Mouse (Mus musculus) embryo, embryonic 11 days (tissue): Measurements from ENCODE around the gene Pitpnm3.
"Not testable (repeated sequence)": the region's sequence is repeated elsewhere in the genome, so short reads cannot be mapped to it uniquely, and the experiment has no call there.

Experiments
- DNase-seq: peaks from one replicate; pipeline ENCODE4 v3.0.0-alpha.2; 2015

The Pitpnm3 gene

DNA sequence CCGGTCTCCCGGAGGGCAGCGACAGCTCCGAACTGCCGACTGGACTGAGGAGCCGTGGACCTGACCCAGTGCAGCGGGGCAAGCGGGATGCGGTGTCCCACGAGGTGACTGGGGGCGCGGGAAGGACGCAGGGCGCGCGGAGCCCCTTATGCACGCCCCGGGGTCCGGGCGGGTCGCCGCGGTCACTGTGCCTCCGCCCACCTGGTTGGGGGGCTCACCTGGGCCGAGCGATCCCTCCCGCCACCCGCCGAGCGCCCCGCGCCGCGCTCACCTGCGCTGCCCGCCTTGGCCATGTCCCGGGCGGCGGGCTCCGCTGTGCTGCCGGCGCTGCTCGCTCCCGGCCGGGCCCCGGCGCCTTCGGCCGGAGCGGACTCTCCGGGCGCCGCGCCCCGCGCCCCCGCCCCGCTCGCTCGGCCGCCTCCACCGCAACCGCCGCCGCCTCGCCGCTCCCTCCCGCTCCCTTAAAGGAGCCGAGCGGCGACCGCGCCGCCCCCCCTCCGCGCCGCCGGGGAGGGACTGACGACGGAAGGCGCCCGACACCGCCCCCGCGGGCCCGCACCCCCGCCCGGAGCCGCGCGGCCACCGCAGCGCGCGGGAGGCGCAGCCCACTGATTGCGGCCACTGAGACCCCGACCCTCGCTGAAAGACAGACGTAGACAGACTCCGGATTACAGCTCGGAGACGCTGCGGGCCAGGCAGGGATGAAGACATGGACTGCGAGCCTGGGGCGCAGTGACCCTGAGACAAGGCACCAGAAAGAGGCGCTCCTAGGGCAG, at the start of gene Pitpnm3:
Gene Pitpnm3 (minus strand): TSS at position 396 of the 776 bp plus-strand sequence.
- DNase-seq = peak; percentile 43

DNA sequence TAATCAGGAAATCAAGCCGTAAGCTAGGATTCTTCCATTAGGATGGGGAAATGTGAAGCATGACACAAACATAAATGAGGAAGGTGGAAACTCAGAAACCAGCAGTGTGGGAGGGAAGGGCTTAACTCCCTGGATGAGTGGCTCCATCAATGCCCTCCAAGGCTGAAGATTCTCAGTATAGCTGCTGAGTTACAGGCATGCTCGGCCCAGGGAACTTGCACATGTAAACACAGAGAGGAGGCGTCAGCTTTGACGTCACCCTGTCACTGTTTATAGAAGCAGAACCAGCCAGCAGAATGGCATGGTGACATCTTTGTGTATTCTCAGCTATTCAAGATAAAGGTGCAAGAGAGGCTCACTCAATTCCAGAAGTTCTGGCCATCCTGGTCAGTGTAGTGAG, 48.7 kb upstream of the Pitpnm3 start:
- no peak for DNase-seq

DNA sequence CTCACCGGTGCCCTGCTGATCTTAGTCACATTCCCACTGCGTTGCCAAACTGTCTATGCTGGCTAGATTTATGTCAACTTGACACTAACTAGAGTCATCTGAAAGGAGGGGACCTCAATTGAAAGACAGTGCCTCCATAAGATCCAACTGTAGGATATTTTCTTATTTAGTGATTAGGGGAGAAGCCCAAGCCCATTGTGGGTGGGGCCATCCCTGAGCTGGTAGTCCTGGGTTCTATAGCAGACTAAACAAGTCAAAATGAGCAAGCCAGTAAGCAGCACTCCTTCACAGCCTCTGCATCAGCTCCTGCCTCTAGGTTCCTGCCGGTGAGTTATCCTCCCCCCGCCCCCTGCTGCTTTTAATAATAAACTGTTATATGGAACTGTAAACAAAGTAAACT, 45.6 kb upstream of the Pitpnm3 start:
- no peak for DNase-seq

DNA sequence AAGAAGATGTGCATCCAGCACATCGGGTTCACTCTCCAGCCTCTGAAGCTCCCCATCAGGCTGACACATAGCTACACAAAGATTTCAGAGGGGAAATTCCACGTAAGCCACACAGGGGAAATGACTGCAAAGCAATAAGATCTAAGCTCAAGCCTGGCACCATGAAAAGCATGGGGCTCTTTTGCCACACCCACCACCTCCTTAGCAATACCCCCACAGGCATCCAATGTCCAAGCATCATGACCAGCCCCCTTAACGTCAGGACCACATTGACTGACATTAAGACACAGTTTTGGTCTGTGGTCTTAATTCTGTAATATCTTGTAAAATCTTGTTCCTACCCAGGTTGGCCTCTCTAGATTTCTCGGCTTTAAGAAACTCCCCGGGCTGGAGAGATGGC, 45.0 kb upstream of the Pitpnm3 start:
- DNase-seq = no peak

DNA sequence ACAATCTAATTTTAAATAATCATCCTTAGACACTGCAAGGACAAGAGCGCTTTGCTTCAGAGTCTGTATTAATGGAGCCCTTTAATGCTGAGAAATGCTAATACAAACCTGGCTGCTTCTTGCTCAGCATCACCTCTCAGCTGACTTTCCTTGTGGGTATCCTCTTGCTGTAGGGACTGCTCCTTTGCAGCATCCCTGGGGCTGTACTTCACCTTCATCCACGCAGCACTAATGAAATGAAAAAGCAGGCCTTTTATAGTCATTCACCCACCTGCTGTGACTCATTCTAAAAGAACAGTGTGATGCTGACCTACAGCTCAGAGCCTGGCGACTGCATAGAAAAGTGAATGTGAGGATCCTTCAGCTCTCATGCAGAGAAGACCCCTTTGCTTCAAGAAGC, 41.0 kb upstream of the Pitpnm3 start:
- DNase-seq = peak; percentile 41

DNA sequence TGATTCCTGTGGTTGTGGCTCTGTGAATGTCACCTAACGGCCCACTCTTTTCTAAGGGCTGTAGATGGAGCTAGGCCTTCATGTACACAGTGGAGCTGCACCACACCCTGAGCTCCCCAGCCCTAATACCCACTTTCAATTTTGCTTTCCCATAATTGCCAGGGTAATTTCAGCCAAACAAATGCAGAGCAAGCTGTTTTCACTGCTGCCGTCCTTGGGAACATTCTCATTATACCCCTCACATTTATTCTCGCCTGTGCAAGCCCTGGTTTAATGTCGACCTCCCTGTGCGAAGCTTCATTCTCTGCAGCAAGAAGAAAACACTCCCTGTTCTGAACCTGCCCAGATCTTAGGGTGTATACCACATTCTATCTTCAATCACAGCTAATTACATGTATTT, 40.4 kb upstream of the Pitpnm3 start:
- DNase-seq = no peak

DNA sequence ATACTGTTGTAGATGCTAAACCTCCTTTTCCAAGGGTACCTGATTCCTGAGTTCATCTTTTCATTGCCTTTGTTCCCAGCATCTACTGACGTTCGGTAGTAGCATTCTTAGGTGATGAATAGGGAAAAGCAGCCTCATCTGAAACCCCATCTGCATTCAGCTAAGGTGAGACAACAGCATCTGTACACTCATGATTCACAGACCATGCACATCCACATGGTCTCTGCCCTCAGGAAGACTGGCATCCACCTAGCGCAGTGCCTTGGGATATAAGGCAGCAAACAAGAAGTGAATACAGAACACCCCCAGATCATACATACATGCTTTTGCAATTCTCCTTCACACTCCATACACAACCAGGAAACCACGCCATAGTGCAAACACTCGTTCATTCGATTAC, 39.1 kb upstream of the Pitpnm3 start:
- no peak for DNase-seq

DNA sequence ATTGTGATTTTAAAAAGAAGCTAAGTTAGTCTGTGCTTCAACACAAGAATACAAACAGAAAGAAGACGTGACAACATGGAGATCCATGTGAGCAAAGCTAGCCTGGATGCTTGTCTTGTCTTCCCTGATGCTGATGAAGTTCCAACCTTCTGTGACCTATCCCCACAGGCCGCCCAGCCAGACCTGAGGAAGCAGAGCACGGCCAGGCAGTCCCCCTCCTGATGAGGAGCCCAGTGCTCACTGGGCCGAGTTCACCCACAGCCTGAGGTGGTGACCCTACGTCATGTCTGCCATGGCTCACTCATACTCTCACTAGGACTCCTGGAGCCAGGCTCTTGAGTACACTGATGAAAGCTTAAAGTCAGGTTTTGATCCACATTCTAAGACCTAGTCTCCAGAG, 37.9 kb upstream of the Pitpnm3 start:
- no peak for DNase-seq

DNA sequence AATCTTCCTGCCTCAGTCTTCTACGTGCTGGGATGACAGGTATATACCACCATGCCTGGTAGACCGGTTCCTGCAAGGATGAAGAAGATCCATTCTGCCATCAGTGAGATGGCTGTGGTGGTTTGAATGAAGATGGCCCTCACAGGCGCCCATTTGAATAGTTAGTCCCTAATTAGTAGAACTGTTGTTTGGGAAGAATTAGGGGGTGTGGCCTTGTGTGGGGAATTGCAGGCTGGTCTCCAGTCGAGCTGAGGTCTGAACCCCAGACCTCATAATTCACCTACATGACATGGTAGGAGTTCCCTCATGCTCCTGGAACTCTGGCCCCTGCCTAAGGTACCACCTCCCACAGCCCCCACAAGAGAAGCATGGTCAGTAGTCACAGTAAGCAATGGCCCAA, 36.3 kb upstream of the Pitpnm3 start:
- DNase-seq = not testable (repeated sequence)

DNA sequence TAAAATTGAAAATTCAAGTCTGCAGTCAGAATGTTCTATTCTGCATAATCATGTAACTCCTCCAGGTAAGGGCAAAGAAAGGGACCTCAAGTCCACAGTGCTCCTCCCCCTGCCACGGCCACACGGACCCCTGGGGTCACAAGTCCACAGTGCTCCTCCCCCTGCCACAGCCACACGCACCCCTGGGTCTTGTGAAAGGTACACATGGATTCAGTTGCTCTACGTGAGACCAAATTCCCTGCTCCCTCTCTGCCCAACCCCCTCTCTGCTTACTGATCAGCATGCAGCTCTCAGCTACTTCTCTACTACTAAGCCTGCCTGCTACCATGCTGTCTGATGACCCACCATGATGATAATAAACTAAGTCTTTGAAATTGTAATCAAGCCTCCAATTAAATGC, 34.3 kb upstream of the Pitpnm3 start:
- no peak for DNase-seq

DNA sequence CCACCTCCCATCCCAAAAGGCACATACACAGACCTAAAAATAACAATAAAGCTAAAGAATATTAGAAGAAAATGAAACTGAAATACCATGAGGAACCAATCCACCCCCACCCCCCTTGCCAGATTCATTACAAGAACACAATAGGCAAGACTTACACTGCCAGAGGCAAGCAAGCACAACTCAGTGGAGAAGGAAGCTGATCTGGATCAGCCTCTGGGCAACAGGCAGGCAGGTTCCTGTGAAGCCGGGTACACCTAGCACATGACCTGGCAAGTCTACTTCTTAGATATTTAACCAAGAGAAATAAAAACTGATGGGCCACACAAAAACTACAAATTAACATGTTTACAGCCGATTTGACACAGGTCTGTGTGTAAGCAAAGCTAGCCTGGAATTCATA, 27.6 kb upstream of the Pitpnm3 start:
- DNase-seq = no peak

DNA sequence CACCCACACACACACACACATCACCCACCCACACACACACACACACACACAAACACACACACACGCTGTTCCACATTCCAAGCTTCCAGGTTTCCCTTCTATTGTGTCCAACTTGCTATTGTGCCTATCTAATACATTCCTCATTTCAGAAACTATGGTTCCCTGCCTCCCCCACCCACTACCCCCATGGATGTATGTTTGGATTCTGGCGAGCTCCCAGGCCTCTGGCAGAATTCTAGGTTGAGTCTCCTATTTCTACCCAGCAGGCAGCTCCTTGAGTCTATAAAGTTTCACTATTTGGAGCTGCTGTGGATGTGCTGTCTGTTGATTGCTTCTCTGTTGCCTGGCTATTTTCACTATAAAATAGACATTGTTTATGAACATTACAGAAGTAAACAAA, 21.0 kb upstream of the Pitpnm3 start:
- DNase-seq = no peak

DNA sequence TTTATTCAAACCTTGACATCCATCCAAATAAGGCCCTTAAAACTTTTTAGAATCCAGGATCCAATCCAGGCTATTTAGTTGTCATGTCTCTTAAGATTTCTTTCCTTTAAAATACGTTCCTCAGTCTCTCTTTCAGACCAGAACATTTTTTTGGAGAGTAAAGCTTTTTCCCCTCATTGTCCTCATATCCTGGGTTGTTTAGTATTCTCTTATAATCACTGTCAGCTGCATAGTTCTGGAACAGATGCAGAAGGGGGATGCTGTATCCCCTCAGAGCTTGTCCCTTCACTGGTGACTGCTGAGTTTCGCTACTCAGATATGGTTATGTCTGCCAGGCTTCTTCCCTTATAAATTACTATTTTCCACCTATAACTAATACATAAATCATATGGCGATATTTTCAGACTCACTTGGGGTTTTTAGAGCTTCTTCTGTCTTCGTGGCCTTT, 20.4 kb upstream of the Pitpnm3 start:
- DNase-seq = no peak

DNA sequence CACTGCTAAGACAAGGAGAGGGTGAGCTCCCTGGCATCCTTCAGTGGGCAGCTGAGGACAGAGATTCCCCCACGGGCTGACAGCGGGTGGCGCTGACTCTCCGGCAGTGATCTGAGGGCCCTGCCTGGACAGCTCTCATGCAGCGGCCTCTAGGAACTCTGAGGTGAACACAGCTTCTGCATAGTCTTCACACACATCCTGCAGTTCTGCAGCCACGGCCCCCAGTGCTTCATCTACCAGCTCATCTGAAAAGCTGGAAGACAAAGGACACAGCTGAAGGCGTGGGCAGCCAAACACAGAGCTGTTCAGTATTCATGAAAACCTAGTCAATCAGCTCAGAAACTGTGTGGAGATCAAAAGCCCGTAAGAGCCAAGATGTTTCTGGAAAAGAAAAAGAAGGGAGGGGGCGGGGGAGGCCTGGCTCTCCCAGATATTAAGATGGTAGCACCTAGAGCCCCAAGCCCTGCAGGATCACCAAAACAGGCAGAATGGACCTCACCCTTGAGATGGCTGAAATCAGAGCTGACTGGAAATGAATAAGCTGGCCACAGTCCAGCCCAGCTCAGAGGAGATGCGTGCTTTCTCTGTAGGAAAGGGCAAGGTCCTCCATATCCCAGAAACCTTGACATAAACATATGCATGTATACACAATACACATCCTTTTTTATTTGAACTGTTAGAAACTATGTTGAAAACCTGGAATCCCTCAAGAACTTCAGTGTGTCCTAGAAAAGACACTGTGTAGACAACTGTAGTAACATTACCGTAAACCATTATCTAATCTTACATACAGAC, 19.8 kb upstream of the Pitpnm3 start:
- DNase-seq = no peak

DNA sequence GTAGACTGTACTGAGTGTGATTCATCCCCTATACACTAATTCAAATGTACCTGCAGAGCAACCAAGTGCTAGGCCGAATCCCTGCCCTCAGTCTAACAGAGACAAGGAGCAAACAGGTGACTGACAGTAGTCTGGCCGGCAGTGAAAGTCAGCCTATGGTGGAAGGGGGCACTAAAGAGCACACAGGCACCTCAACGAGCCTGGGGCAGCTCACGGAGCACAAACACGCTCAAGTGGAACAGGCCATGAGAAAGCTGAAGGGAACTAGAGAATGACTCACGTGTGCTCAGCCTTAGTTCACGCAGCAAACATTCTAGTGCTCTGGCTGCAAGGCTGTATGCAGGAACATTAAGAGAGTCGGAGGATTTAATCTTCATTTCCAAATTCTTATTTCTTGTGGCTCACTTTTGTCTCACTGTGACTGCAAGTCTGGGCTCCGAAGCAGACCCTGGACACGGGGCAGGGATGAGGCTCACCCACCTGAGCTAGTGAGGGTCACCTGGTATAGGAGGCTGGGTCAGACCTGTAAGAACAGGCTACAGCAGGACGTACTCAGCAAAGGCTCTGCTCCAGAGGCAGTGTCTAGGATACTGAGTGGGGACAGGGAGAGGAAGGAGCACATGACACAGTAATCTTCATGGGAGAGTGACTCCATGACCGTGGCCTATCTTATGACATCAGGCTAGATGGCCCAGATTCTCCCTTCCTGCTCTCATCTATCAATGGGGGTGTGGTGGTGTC, 17.7 kb upstream of the Pitpnm3 start:
- DNase-seq = no peak

DNA sequence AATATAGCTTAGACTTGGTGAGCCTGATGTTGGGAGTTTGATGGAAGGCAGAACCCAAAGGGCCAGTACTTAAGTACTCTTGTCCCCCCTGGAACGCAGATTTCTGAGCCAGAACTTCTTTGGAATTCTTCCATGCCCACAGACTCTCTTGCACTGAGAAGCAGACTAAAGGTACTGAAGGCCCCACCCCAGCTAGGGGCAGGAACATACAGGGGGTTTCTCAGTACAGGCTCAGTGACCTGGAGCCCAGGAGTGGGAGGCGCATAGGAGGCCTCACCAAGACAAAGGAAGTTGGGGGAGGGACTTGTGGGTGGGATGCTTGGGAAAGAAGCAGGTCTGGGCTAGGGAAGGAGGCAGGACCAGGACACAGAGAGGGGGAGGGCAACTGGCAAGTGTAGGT, 15.5 kb upstream of the Pitpnm3 start:
- DNase-seq = no peak

DNA sequence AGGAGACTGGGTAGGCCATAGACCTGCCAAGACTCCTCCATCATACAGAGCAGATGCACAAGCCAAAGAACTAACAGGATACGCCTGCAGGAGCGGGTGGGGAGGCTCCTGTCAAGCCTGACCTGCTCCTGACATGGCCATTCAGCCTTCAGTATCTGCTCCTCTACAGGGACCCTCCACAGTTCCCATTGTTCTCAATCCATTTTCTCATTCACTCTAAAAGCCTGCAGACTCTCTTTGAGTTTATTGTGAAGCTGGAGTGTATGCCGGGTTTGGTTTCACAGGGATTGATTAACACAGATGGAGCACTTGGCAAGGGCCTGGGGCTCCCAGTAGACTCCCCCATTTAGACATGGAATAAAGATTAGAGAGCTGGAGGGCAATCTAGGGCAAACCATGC, 12.3 kb upstream of the Pitpnm3 start:
- no peak for DNase-seq

DNA sequence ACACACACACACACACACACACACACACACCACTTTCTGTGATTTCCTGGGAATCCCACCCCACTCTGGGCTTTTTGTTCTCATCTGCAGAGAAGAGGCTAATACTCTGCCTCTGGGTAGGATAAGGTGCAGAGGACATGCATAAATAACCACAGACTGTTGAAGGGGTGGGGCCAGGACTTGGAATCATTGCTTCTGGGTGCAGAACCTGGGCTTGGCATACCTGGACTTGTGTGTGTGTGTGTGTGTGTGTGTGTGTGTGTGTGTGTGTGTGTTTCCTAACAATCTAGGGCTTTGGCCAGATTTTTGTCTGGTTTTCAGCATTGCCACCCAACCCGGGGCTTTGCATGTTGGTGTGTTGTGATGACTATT, 10.3 kb upstream of the Pitpnm3 start:
- DNase-seq = no peak

DNA sequence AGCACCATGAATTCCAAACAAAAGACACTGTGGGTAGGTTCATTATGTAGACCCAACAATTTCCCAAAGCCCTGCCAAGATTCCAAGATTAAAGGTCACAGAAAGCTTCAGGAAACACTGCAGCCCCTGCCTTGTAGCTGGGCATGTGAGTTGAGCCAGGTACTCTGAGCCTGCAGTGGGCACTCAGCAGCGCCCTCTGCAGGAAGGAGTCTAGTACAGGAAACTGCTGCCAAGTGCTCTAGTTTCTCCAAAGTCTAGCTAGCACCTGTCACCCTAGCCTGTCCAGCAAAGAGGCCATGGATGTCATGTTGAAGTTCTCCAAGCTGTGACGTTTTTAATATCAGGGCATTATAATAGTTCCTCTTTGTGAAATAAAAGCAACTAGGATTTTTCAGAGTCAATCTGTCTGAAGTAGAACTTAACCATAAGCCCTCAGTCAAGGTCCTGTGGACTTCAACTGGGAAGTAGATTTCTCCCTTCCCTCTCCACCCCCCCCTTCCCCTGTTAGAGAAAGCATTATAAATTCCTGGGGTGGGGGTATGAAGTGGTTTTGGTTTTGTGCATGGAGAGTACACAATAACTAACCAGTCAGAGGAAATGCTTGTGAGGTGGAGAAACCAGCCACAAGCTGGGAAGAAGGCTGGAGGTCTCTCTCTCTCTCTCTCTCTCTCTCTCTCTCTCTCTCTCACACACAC, 9.8 kb upstream of the Pitpnm3 start:
- peak; percentile 68 for DNase-seq

DNA sequence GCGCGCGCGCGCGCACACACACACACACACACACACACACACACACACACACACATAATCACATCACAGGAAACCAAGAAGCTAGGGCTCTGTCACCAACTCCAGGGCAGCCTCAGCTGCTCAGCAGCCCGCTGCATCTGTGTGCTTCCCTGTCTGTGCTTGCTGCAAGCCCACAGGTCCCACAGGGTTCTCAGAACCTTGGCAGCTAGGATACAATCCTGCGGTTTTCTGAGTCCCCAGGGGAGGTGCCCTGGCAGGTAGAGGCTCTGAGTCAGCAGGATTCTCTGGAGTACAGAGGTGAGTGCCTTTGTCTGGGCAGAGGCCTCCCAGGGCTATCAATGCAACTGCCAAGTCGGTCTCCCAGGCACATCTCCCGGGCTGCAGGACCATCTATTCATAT, 7.3 kb upstream of the Pitpnm3 start:
- DNase-seq = no peak

DNA sequence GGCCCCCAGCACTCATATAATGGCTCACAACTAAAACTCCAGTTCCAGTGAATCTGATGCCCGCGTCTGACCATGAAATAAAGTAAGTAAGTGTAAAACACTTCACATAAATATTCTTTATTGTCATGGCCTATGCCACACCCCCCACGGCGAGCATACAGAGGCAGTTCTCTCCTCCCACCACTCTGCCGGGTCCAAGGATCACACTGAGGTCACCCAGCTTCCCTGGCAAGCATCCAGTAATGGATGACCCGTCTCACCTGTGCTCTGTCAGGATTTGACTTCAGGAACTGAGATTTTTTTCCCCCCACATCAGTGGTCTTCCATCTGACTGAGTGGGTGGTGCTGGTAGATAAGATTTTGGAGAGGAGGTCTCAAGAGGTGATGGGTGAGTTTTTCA, 4.6 kb upstream of the Pitpnm3 start:
- DNase-seq = no peak

DNA sequence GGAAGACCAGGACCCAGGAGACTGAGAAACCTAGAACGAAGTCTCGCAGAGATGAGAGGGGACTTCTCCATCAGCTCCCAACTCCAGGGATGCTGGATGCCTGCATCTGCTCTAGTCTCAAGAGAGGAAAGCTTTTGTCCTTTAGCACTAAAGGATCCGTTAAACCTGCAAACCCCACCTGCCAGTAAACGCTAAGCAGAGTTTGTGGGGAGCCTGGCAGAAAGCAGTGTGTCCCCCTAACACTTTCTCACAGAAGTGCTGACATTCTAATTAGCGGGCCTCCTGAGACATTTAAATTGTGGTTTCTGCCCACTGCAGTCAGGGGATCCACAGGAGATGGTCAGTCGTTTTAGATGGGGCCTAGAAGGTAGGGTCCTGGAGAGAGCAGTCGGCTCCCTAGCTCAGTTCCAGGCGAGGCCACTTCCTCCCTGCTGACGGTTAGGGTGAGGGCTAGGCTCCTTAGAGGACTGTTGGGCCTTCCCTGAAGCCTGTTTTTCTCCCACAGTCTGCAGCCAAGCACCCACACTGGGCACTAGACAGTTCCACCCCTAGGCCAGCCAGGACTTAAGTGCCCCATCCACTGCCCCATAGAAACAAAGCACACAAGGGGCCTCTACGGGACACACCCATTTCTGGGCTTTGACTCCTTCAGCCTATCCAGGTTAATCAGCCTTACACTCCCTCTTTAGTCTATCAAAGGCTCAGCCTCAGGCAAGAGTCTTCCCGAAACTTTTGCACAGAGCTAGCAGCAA, 829 bp upstream of the Pitpnm3 start:
- peak; percentile 13 for DNase-seq
